Mouse (Mus musculus) CD8-positive naive resting alpha-beta T cell, adult 57 days (primary cell): Measurements from ENCODE around the gene Tdpoz2. TPM values are rescaled to one million over a fixed set of nuclear protein-coding genes. Genes with fewer than 3 reads are reported as not detected.

Experiments
- total RNA-seq: library from RNA; stranded (reverse); gene quantifications from one replicate; pipeline ENCODE4 v1.2.4, GENCODE M21; 2023

The Tdpoz2 gene
- total RNA-seq, result not detected

GRCm38 (mm10) chr3:93652586-93652985 lies at the start of gene Tdpoz2:
Gene Tdpoz2, minus strand, starts transcription at chr3:93652686.

GRCm38 (mm10) chr3:93692970-93693369 lies 40.5 kb upstream of the Tdpoz2 start, which contains the start of gene Gm37596:
Gene Gm37596, minus strand, starts transcription at chr3:93693070.

GRCm38 (mm10) chr3:93676210-93676609 lies 23.7 kb upstream of the Tdpoz2 start, which contains the start of gene Tdpoz1:
Gene Tdpoz1, minus strand, starts transcription at chr3:93676310.

Other genes with a start within 250 kb of the Tdpoz2 start
- not detected for gene Tchh, start 210.4 kb downstream of the Tdpoz2 start, total RNA-seq
- gene Tchhl1, start 183.9 kb downstream of the Tdpoz2 start, total RNA-seq, result not detected
- gene S100a11, start 132.2 kb downstream of the Tdpoz2 start, total RNA-seq, result 196 TPM
- gene S100a10, start 97.6 kb downstream of the Tdpoz2 start, total RNA-seq, result 253 TPM
- gene Tdpoz1, start 23.6 kb upstream of the Tdpoz2 start, total RNA-seq, result not detected
- gene Gm37596, start 40.4 kb upstream of the Tdpoz2 start, total RNA-seq, result not detected
- gene Gm5773, start 120.3 kb upstream of the Tdpoz2 start, total RNA-seq, result not detected
- gene Tdpoz4, start 143.7 kb upstream of the Tdpoz2 start, total RNA-seq, result not detected
- not detected for gene Tdpoz3, start 173.3 kb upstream of the Tdpoz2 start, total RNA-seq